Mouse (Mus musculus) small intestine, adult 2 months (tissue): ENCODE data around the gene Klhl36. TPM values are rescaled to one million over a fixed set of nuclear protein-coding genes. Genes with fewer than 3 reads are reported as not detected.

Source experiments
- H3K27ac ChIP-seq: fragments of 200-500 bp; 2 replicates; pipeline ENCODE4 v1.5.1; 2012; ENCODE audit warnings: low read depth, low read length, control low read depth, inconsistent platforms; ENCODE audit not compliant: insufficient read depth
- H3K27me3 ChIP-seq: fragments of 200-500 bp; 2 replicates; pipeline ENCODE4 v1.6.1; 2012; ENCODE audit warnings: mild to moderate bottlenecking, moderate library complexity, low read length, inconsistent platforms; ENCODE audit not compliant: control insufficient read depth, insufficient read depth
- H3K36me3 ChIP-seq: fragments of 200-500 bp; 2 replicates; pipeline ENCODE4 v1.6.1; 2012; ENCODE audit warnings: mild to moderate bottlenecking, low read length, control low read depth, inconsistent platforms; ENCODE audit not compliant: control insufficient read depth, insufficient read depth
- H3K4me1 ChIP-seq: fragments of 200-500 bp; 2 replicates; pipeline ENCODE4 v1.6.1; 2012; ENCODE audit warnings: low read length, inconsistent platforms, mixed read lengths; ENCODE audit not compliant: control insufficient read depth, insufficient read depth, insufficient read length
- H3K4me3 ChIP-seq: fragments of 200-500 bp; 2 replicates; pipeline ENCODE4 v1.5.1; 2012; ENCODE audit warnings: low read depth, mild to moderate bottlenecking, control low read depth, inconsistent platforms, low read length, moderate library complexity
- CTCF ChIP-seq: fragments of 200-500 bp; IDR thresholded peaks from 2 replicates; pipeline ENCODE4 v1.5.1; 2012; ENCODE audit warnings: low read depth, mild to moderate bottlenecking, control low read depth, inconsistent platforms, low read length, moderate library complexity, mixed read lengths; ENCODE audit not compliant: insufficient replicate concordance, insufficient read length; ENCODE audit errors: extremely low read depth
- POLR2A ChIP-seq: fragments of 200-500 bp; IDR thresholded peaks from 2 replicates; pipeline ENCODE4 v1.6.1; 2012; ENCODE audit warnings: low read depth, mild to moderate bottlenecking, control low read depth, inconsistent platforms, low read length, moderate library complexity
- WGBS: fragments of 180-500 bp; shearing (Covaris S2); methylation state at CpG from one replicate; pipeline ENCODE4 v1.1.7; 2018; 5-methylcytosine and 5-hydroxymethylcytosine counted together
- polyA plus RNA-seq: library from polyadenylated mRNA; depleted of rRNA; stranded (reverse); fragments of >200 nt; gene quantifications from 2 replicates; pipeline ENCODE4 v1.2.3, GENCODE M21; 2012

Gene Klhl36
- polyA plus RNA-seq, 1 experiment: 23.8 TPM

- TF ChIP-seq CTCF: no peak
- H3K27ac ChIP-seq: no peak overlapping the region
- H3K36me3 ChIP-seq: no peaks in the 10 kb centered on the region
- 80% methylated on average over 8 of the region's 8 CpGs for WGBS
- no peak overlapping the region for H3K4me3 ChIP-seq
- no peaks in the 10 kb centered on the region for H3K27me3 ChIP-seq
- H3K4me1 ChIP-seq: peaks cover 9% of the 10 kb centered on the region
These were observed 19.9 kb downstream of the Klhl36 start for GRCm38 (mm10) chr8:119881917-119882316.

GRCm38 (mm10) chr8:119883281-119883680 lies 21.2 kb downstream of the Klhl36 start:
- WGBS: 91% methylated on average over 7 of the region's 7 CpGs
- H3K27me3 ChIP-seq: no peaks in the 10 kb centered on the region
- H3K4me1 ChIP-seq: peaks cover 9% of the 10 kb centered on the region
- no peak overlapping the region for H3K4me3 ChIP-seq
- TF ChIP-seq CTCF (no peak), POLR2A (no peak)
- no peaks in the 10 kb centered on the region for H3K36me3 ChIP-seq
- H3K27ac ChIP-seq: no peak overlapping the region

- 11% methylated on average over 3 of the region's 3 CpGs for WGBS
- Histone ChIP-seq H3K36me3 (no peaks in the 10 kb centered on the region), H3K4me1 (peaks cover 13% of the 10 kb centered on the region), H3K4me3 (no peak overlapping the region), H3K27me3 (no peaks in the 10 kb centered on the region), H3K27ac (peak overlapping the region; percentile 67)
- TF ChIP-seq CTCF (no peak), POLR2A (no peak)
These were observed 23.5 kb downstream of the Klhl36 start for GRCm38 (mm10) chr8:119885612-119886011.

GRCm38 (mm10) chr8:119887130-119887529 lies 25.1 kb downstream of the Klhl36 start:
- H3K27me3 ChIP-seq: no peaks in the 10 kb centered on the region
- TF ChIP-seq POLR2A (no peak), CTCF (peak; percentile 73; the same call in 1 of the 2 replicates)
- H3K27ac ChIP-seq: no peak overlapping the region
- H3K36me3 ChIP-seq: no peaks in the 10 kb centered on the region
- no peak overlapping the region for H3K4me3 ChIP-seq
- WGBS: 78% methylated on average over 3 of the region's 3 CpGs
- H3K4me1 ChIP-seq: peaks cover 13% of the 10 kb centered on the region

GRCm38 (mm10) chr8:119888012-119888411 lies 25.9 kb downstream of the Klhl36 start:
- Histone ChIP-seq H3K36me3 (no peaks in the 10 kb centered on the region), H3K4me1 (peaks cover 13% of the 10 kb centered on the region), H3K27ac (no peak overlapping the region), H3K4me3 (no peak overlapping the region), H3K27me3 (no peaks in the 10 kb centered on the region)
- WGBS: 95% methylated on average over 4 of the region's 4 CpGs
- no peak for TF ChIP-seq CTCF
- no peak for TF ChIP-seq POLR2A

- no peaks in the 10 kb centered on the region for H3K36me3 ChIP-seq
- no peaks in the 10 kb centered on the region for H3K27me3 ChIP-seq
- peaks cover 11% of the 10 kb centered on the region for H3K4me1 ChIP-seq
- H3K27ac ChIP-seq: peak overlapping the region; percentile 49
- no peak overlapping the region for H3K4me3 ChIP-seq
- no peak for TF ChIP-seq POLR2A
- TF ChIP-seq CTCF: no peak
- WGBS: 37% methylated on average over 4 of the region's 4 CpGs
These were observed 35.0 kb downstream of the Klhl36 start for GRCm38 (mm10) chr8:119897069-119897468.

GRCm38 (mm10) chr8:119897933-119898332 lies 35.9 kb downstream of the Klhl36 start:
- peaks cover 11% of the 10 kb centered on the region for H3K4me1 ChIP-seq
- no peaks in the 10 kb centered on the region for H3K36me3 ChIP-seq
- TF ChIP-seq POLR2A: no peak
- H3K4me3 ChIP-seq: peak overlapping the region; percentile 5; the same call in 1 of the 2 replicates
- 22% methylated on average over 13 of the region's 13 CpGs for WGBS
- no peaks in the 10 kb centered on the region for H3K27me3 ChIP-seq
- no peak overlapping the region for H3K27ac ChIP-seq

GRCm38 (mm10) chr8:119901349-119901748 lies 39.3 kb downstream of the Klhl36 start:
- 39% methylated on average over 3 of the region's 3 CpGs for WGBS
- TF ChIP-seq POLR2A: no peak
- TF ChIP-seq CTCF: no peak
- no peak overlapping the region for H3K27ac ChIP-seq

More at GRCm38 (mm10) chr8:119901349-119901748, 39.3 kb downstream of the Klhl36 start:
- Histone ChIP-seq H3K4me1 (peaks cover 11% of the 10 kb centered on the region), H3K4me3 (no peak overlapping the region), H3K36me3 (no peaks in the 10 kb centered on the region), H3K27me3 (no peaks in the 10 kb centered on the region)
